Mouse (Mus musculus): Measurements from ENCODE around the gene Sh3tc1. TPM values are rescaled to one million over a fixed set of nuclear protein-coding genes. Genes with fewer than 3 reads are reported as not detected.

Gene Sh3tc1
- 0.88 and 1.0 TPM in 2 replicates for polyA plus RNA-seq (2012; rRNA removed)

DNA sequence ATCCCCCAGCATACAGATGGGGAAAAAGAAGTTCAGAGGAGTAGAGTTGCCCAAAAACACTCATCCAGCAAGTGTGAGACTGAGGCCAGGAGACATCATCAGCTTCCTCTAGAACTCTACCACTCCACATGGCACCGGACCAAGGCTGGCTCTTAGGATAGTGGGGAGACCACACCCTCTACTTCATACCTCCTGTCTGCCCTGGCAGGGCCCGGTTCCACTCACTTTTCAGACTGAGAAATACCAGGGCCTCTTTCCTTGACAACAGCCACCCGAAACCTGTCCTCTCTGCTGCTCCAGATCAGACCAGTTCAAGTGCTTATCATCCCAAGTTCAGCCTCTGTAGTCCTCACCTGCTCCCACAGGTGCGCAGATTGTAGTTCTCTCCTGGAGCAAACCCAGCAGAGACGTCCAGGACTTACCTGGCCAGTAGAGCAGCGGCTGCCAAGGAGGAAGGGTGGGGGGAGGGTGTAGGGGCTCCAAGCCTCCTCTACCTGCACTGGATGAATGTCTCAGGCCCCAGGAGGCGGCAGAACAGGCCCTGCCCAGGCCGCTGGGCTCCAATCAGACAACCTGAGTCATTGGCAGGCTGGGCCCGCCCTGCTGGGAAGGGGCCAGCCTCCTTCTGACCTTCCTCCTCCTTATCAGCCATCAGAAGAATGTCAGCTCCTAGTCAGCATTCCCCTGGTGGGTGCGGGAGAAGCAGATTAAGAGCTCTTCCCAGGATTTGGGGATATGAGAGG is at the start of gene Sh3tc1:
TSS of gene Sh3tc1 (minus strand) at position 452 of the 743 bp plus-strand sequence.

DNA sequence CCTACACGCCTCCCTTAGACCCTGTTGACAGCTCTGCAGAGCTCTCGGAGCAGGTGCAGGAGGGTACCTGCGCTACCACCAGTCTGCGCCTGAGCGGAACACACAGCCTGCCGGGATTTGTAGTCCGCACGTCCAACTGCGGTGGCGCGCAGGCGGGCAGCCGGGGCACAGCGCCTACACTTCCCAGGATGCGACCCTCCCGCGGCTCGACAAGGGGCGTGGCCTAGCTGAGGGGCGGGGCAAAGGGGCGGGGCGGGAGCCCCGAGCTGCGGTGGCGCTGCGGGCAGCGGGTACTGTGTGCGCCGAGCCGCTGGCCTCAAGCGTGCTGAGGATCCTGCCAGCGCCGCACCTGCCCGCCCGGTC is 17.8 kb upstream of the Sh3tc1 start, which contains the start of gene Ablim2:
TSS of gene Ablim2 (plus strand) at position 242 of the 363 bp plus-strand sequence.

DNA sequence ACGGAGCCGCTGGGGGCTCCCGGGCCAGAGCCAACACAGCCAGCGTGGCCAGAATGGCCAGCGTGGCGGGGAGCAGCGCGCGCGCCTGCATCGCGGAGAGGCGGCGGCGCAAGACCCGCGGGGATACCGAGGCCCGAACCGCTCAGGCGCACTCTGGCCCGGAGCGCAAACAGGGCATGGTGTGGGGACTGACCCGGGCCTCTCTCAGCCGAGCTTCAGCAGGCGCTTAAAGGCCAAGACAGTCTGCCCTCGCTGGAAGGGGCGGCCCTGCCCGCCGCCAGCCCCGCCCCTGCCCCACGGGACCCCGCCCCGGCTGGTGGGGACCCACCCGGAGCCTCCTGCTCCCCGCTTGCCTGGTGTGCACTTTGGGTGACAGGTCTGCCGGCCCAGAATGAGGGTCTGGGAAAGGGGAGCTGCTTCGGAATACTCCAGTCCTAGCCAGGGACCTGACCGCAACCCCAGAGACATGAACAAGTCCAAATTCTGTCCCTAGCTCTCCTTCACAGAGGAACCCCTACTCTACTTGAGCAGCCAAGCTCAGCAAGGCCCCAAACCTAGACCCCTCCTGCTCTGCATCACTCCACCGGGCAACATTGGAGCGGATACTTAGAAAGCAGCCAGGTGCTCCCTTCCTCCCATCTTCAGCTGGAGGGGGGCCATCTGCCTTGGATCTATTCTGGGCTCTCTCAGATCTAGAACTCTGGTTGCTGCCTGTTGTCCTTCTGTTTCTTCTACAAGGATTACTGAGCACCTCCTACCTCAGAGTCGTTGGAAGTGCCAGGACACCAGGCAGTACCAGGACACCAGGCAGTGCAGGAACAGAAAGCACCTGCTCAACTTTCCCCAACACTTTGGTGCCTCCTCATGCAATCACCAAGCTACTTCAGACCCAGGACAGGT is 60.3 kb downstream of the Sh3tc1 start, which contains the start of gene Htra3:
TSS of gene Htra3 (minus strand) at position 527 of the 900 bp plus-strand sequence.

Other genes with a start within 250 kb of the Sh3tc1 start
- gene Cpz, start 214.3 kb downstream of the Sh3tc1 start, polyA plus RNA-seq (2012; rRNA removed): 1.6 and 3.8 TPM in 2 replicates
- 7.3 and 7.9 TPM in 2 replicates for gene Trmt44, start 164.9 kb downstream of the Sh3tc1 start, polyA plus RNA-seq (2012; rRNA removed)
- gene Acox3, start 156.9 kb downstream of the Sh3tc1 start, polyA plus RNA-seq (2012; rRNA removed): 21.8 and 22.3 TPM in 2 replicates
- 8.8 and 9.4 TPM in 2 replicates for gene Htra3, start 60.2 kb downstream of the Sh3tc1 start, polyA plus RNA-seq (2012; rRNA removed)
- 35.7 and 35.8 TPM in 2 replicates for gene Ablim2, start 17.9 kb upstream of the Sh3tc1 start, polyA plus RNA-seq (2012; rRNA removed)
- gene Afap1, start 153.3 kb upstream of the Sh3tc1 start, polyA plus RNA-seq (2012; rRNA removed): 46.7 and 53.1 TPM in 2 replicates